ENCODE assay signal across 25 mouse cellular contexts in genomic region chr11:80487904-80488587, GRCm38 (mm10). TPM values are rescaled to one million over a fixed set of nuclear protein-coding genes. Genes with fewer than 3 reads are reported as not detected.
A peak's percentile ranks its signal among the peaks of the same experiment; 100 is the strongest.
DNase-seq lines count a peak whose midpoint lies in the region; ATAC-seq and TF ChIP-seq lines count a peak whose summit lies in the region.
"Had no signal": no experiment of that assay in that cellular context is flagged by ENCODE, and none has a peak within 500 bp of the region (broad histone marks: within the 10 kb centered on the region; RNA-seq: fewer than 3 reads in every experiment).

No protein-coding gene starts in this region.

- peak; percentile 65 to 73 for DNase-seq in frontal cortex, postnatal 36 days (ENCODE audit: low spot score in 2 of 2)
- DNase-seq in frontal cortex, postnatal 10 days (ENCODE audit: low spot score in 2 of 2) = no peak
- peak; percentile 61 to 81 for DNase-seq in left cerebral cortex, adult 18-20 months (ENCODE audit: low spot score in 2 of 2)
- no peak for DNase-seq in left cerebral cortex, adult 9 months (ENCODE audit: low spot score in 2 of 2)
- DNase-seq: adrenal gland, postnatal 25 days; gastrocnemius, postnatal 25 days; heart, adult 2 months; heart, postnatal 14 days; kidney, adult 18-20 months; kidney, postnatal 4 days; layer of hippocampus, adult 9-11 months; liver, embryonic 13.5 days; lung, adult 2 months; lung, postnatal 36 days; thymus, adult 2 months had no signal

- no peak overlapping the region for H3K4me3 ChIP-seq in neural tube, embryonic 13.5 days
- H3K4me3 ChIP-seq in neural tube, embryonic 15.5 days (replicated peaks) = no peak overlapping the region
- no peak overlapping the region for H3K4me3 ChIP-seq in cortical plate, adult 2 months (ENCODE audit: insufficient read depth, low read length)
- H3K4me3 ChIP-seq: embryonic facial prominence, embryonic 12.5 days; erythroblast, embryonic 14.5 days; forebrain, embryonic 12.5 days; heart, adult 2 months; heart, embryonic 13.5 days; liver, embryonic 13.5 days; midbrain, embryonic 15.5 days had no signal

- H3K4me1 ChIP-seq in neural tube, embryonic 13.5 days (replicated peaks) = peaks cover 65% of the 10 kb centered on the region
- peaks cover 56% of the 10 kb centered on the region for H3K4me1 ChIP-seq in neural tube, embryonic 15.5 days
- H3K4me1 ChIP-seq in cortical plate, adult 2 months (ENCODE audit: control insufficient read depth, insufficient read depth, low read length) = peaks cover 22% of the 10 kb centered on the region

- no peak for ATAC-seq in neural tube, embryonic 13.5 days (ENCODE audit: low read depth)
- no peak for ATAC-seq in neural tube, embryonic 15.5 days (ENCODE audit: low FRiP score)
- no peak for ATAC-seq in erythroblast, adult 5-6 weeks (replicated peaks; ENCODE audit: low FRiP score, poor library complexity, severe bottlenecking)
- ATAC-seq: midbrain, embryonic 15.5 days had no signal

- H3K9me3 ChIP-seq in neural tube, embryonic 13.5 days = no peaks in the 10 kb centered on the region
- H3K9me3 ChIP-seq in neural tube, embryonic 15.5 days (replicated peaks) = no peaks in the 10 kb centered on the region
- H3K9me3 ChIP-seq: embryonic facial prominence, embryonic 12.5 days; forebrain, embryonic 12.5 days; heart, embryonic 13.5 days; liver, embryonic 13.5 days; midbrain, embryonic 15.5 days had no signal

- H3K27me3 ChIP-seq in neural tube, embryonic 13.5 days = peaks cover 12% of the 10 kb centered on the region; the same call in 1 of the 2 replicates
- no peaks in the 10 kb centered on the region for H3K27me3 ChIP-seq in neural tube, embryonic 15.5 days (replicated peaks)
- H3K27me3 ChIP-seq: midbrain, embryonic 15.5 days had no signal

- no peak overlapping the region for H3K9ac ChIP-seq in neural tube, embryonic 13.5 days
- H3K9ac ChIP-seq in neural tube, embryonic 15.5 days (replicated peaks) = no peak overlapping the region
- H3K9ac ChIP-seq: embryonic facial prominence, embryonic 12.5 days; forebrain, embryonic 12.5 days; heart, embryonic 13.5 days; liver, embryonic 13.5 days; midbrain, embryonic 15.5 days had no signal

- peak overlapping the region; percentile 49 for H3K27ac ChIP-seq in neural tube, embryonic 13.5 days (replicated peaks)
- H3K27ac ChIP-seq in neural tube, embryonic 15.5 days (replicated peaks) = no peak overlapping the region
- H3K27ac ChIP-seq in cortical plate, adult 2 months (ENCODE audit: insufficient read depth, low read length) = peak overlapping the region; percentile 26; the same call in 1 of the 2 replicates
- H3K27ac ChIP-seq: heart, adult 2 months; heart, embryonic 13.5 days; liver, embryonic 13.5 days; stomach, postnatal 0 days had no signal

- no peak overlapping the region for H3K4me2 ChIP-seq in neural tube, embryonic 13.5 days
- H3K4me2 ChIP-seq in neural tube, embryonic 15.5 days = no peak overlapping the region
- H3K4me2 ChIP-seq: embryonic facial prominence, embryonic 12.5 days; forebrain, embryonic 12.5 days; heart, embryonic 13.5 days; liver, embryonic 13.5 days; midbrain, embryonic 15.5 days had no signal

- no peak for TF ChIP-seq POLR2A in cortical plate, adult 2 months (IDR thresholded peaks at IDR 0.05; ENCODE audit: extremely low read depth, insufficient read depth, low read length)

- 48% methylated on average over 15 of the region's 15 CpGs for WGBS in neural tube, embryonic 13.5 days
- 51% methylated on average over 15 of the region's 15 CpGs for WGBS in neural tube, embryonic 15.5 days

- no peak for TF ChIP-seq CTCF in cortical plate, adult 2 months (IDR thresholded peaks at IDR 0.05; ENCODE audit: extremely low read depth, insufficient read depth, low read length)

- H3K36me3 ChIP-seq in neural tube, embryonic 13.5 days = no peaks in the 10 kb centered on the region
- H3K36me3 ChIP-seq in neural tube, embryonic 15.5 days = no peaks in the 10 kb centered on the region
- H3K36me3 ChIP-seq: embryonic facial prominence, embryonic 12.5 days; heart, embryonic 13.5 days; liver, embryonic 13.5 days; midbrain, embryonic 15.5 days had no signal

RNA-seq across cellular contexts. Expression of gene Cdk5r1, which starts 11.2 kb away (rescaled TPM):
- 100 to 1,000 TPM; 298 to 313 TPM for total RNA-seq in left cerebral cortex, adult 18-20 months (2021)
- polyA plus RNA-seq in neural tube, embryonic 13.5 days (2015; fragmentation: Nextera tagmentation; extraction: Ambion mirVana) = 87.8 and 95.6 TPM in 2 replicates
- 69.6 and 82.7 TPM in 2 replicates for polyA plus RNA-seq in neural tube, embryonic 15.5 days (2015; fragmentation: Nextera tagmentation; extraction: Ambion mirVana)
- 215 and 234 TPM in 2 replicates for polyA plus RNA-seq in cortical plate, adult 2 months (2012; rRNA removed)
- 0.19 and 1.3 TPM in 2 replicates for total RNA-seq in erythroblast, adult 5-6 weeks (2015; ENCODE audit: low replicate concordance)
- 1.3 and 1.7 TPM in 2 replicates for total RNA-seq in erythroblast, adult 5-6 weeks (2017; ENCODE audit: low replicate concordance)

RNA-seq across cellular contexts. Expression of gene Psmd11, which starts 59.6 kb away (rescaled TPM):
- total RNA-seq in left cerebral cortex, adult 18-20 months (2021) = 100 to 1,000 TPM in 1 of 2 experiments, 10 to 100 TPM in 1; 96.3 to 109 TPM
- 293 and 304 TPM in 2 replicates for polyA plus RNA-seq in neural tube, embryonic 13.5 days (2015; fragmentation: Nextera tagmentation; extraction: Ambion mirVana)
- 271 and 274 TPM in 2 replicates for polyA plus RNA-seq in neural tube, embryonic 15.5 days (2015; fragmentation: Nextera tagmentation; extraction: Ambion mirVana)
- polyA plus RNA-seq in cortical plate, adult 2 months (2012; rRNA removed) = 63.5 and 67.0 TPM in 2 replicates
- 36.6 and 43.8 TPM in 2 replicates for total RNA-seq in erythroblast, adult 5-6 weeks (2015; ENCODE audit: low replicate concordance)
- 41.2 and 53.1 TPM in 2 replicates for total RNA-seq in erythroblast, adult 5-6 weeks (2017; ENCODE audit: low replicate concordance)

Comparison
In these comparisons a context has a peak if more than half of its experiments do, and no peak if none do; other contexts are left out.
1. DNase-seq: peak in frontal cortex, postnatal 36 days (2 of 2) and left cerebral cortex, adult 18-20 months (2 of 2); none in frontal cortex, postnatal 10 days (0 of 2) and left cerebral cortex, adult 9 months (0 of 2).